Mouse (Mus musculus) cerebellum, postnatal 10 days (tissue): ENCODE measurements at regions not wholly inside any gene's neighbourhood (a gene's known extent, or its start where the extent isn't known, plus 50 kb on each side); places are given as distances from the start of the nearest gene placed in this dataset.

Experiments
- DNase-seq, 2 experiments: peaks; one replicate each; pipeline ENCODE4 v3.0.0; 2021; ENCODE audit warnings: mixed read lengths in 2 of 2

GRCm38 (mm10) chrX:82741478-82741877 is 207.2 kb upstream of the Dmd start:
- DNase-seq, result no peak

GRCm38 (mm10) chrX:82764204-82764603 is 184.5 kb upstream of the Dmd start:
- no peak for DNase-seq

- DNase-seq, result no peak
Observed at GRCm38 (mm10) chrX:82809171-82809570, 139.5 kb upstream of the Dmd start.

DNA sequence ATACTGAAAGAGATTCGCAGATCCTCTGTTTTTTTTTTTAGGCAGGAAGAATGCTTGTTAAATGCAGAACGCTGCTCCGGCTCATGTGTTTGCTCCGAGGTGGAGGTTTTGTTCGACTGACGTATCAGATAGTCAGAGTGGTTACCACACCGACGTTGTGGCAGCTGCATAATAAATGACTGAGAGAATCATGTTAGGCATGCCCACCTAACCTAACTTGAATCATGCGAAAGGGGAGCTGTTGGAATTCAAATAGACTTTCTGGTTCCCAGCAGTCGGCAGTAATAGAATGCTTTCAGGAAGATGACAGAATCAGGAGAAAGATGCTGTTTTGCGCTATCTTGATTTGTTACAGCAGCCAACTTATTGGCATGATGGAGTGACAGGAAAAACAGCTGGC is 134.1 kb upstream of the Dmd start:
- DNase-seq, result peak; percentile 7 to 12

DNA sequence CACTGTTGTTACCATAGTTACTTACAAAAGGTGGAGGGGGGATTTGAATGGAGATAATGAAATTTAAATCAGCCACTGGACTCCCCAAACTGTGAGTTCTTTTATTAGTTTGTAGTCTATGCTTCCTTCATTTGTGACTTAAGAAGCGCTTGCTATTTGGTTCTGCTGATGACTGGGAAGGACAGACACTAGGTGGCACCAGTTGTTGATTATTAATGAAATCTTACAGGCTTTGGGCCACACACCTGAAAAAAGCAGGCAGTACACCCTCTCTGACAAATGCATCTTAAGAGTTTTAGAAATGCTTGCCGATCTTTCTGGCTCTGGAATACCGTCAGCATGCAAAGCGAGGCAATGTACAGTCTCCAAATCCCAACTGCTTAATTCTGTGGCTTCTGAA is 131.6 kb upstream of the Dmd start:
- DNase-seq, result peak; percentile 40 to 46

GRCm38 (mm10) chrX:82823606-82824005 is 125.1 kb upstream of the Dmd start:
- no peak for DNase-seq

- DNase-seq, result no peak
Observed at GRCm38 (mm10) chrX:82866116-82866515, 82.6 kb upstream of the Dmd start.
